Mouse (Mus musculus) CH12.LX (cell line): ENCODE results near the gene Anxa1. TPM values are rescaled to one million over a fixed set of nuclear protein-coding genes. Genes with fewer than 3 reads are reported as not detected.
A peak's percentile ranks its signal among the peaks of the same experiment; 100 is the strongest.

Experiments
- DNase-seq: peaks from one replicate; pipeline ENCODE4 v3.0.0-alpha.2; 2013; ENCODE audit errors: extremely low read depth
- H3K27ac ChIP-seq: 2 replicates; pipeline ENCODE4 v1.5.1; 2012; ENCODE audit warnings: low read depth, mild to moderate bottlenecking, control low read depth, moderate library complexity; ENCODE audit not compliant: insufficient read depth
- H3K27me3 ChIP-seq: replicated peaks from 2 replicates; pipeline ENCODE3; 2012; ENCODE audit warnings: inconsistent platforms
- H3K36me3 ChIP-seq, 2 experiments: replicated peaks in 1 of 2; 2 replicates each; pipeline versions ENCODE3 to v1.6.1; 2012; ENCODE audit warnings: inconsistent platforms in 1 of 2, low read length in 1 of 2, mild to moderate bottlenecking in 1 of 2, mixed read lengths in 1 of 2, moderate library complexity in 1 of 2; ENCODE audit not compliant: control insufficient read depth in 1 of 2, insufficient read depth in 1 of 2
- H3K4me1 ChIP-seq, 2 experiments: 2 replicates each; pipeline ENCODE4 v1.6.1; 2012; ENCODE audit warnings: inconsistent platforms in 1 of 2, moderate library complexity in 1 of 2; ENCODE audit not compliant: insufficient read depth in 2 of 2, control insufficient read depth in 1 of 2
- H3K4me2 ChIP-seq: 2 replicates; pipeline ENCODE4 v1.6.1; 2012; ENCODE audit warnings: low read depth, mild to moderate bottlenecking, control low read depth; ENCODE audit not compliant: poor library complexity, insufficient read depth, severe bottlenecking
- H3K4me3 ChIP-seq, 3 experiments: fragments of 150-350 bp in 1 of 3; sonication (generic) in 1 of 3; replicated peaks in 1 of 3; 2 replicates each; pipeline versions ENCODE3 to v1.5.1; 2011 to 2012; ENCODE audit warnings: low read depth in 2 of 3, low read length in 2 of 3, mild to moderate bottlenecking in 2 of 3, moderate library complexity in 2 of 3, control low read depth in 1 of 3, improper control_type of control experiment in 1 of 3, inconsistent platforms in 1 of 3, mixed read lengths in 1 of 3; ENCODE audit not compliant: poor library complexity in 1 of 3
- H3K79me2 ChIP-seq: replicated peaks from 2 replicates; pipeline ENCODE4 v1.6.1; 2012; ENCODE audit warnings: mild to moderate bottlenecking, moderate library complexity; ENCODE audit not compliant: control insufficient read depth, poor library complexity, insufficient read depth, severe bottlenecking; ENCODE audit errors: extremely low read depth
- H3K9ac ChIP-seq: 2 replicates; pipeline ENCODE4 v1.6.1; 2012; ENCODE audit warnings: low read depth, mild to moderate bottlenecking, control low read depth, moderate library complexity; ENCODE audit not compliant: insufficient read depth
- H3K9me3 ChIP-seq: replicated peaks from 2 replicates; pipeline ENCODE3; 2012; ENCODE audit warnings: low read length, inconsistent platforms, mixed read lengths
- BHLHE40 ChIP-seq: IDR thresholded peaks from 2 replicates; pipeline ENCODE4 v1.6.1; 2011; ENCODE audit warnings: mild to moderate bottlenecking, low read depth, low read length, improper control_type of control experiment
- CHD1 ChIP-seq: IDR thresholded peaks from 2 replicates; pipeline ENCODE4 v1.6.1; 2012; ENCODE audit warnings: low read depth, low read length, improper control_type of control experiment, inconsistent platforms
- CTCF ChIP-seq, 2 experiments: IDR thresholded peaks in 1 of 2; conservative IDR thresholded peaks in 1 of 2; 2 replicates each; pipeline ENCODE4 v1.5.1; 2011 to 2012; ENCODE audit warnings: low read depth in 2 of 2, low read length in 2 of 2, improper control_type of control experiment in 1 of 2, inconsistent platforms in 1 of 2, mild to moderate bottlenecking in 1 of 2, moderate library complexity in 1 of 2
- ELF1 ChIP-seq: IDR thresholded peaks from 2 replicates; pipeline ENCODE4 v1.6.1; 2014; ENCODE audit warnings: low read depth, mild to moderate bottlenecking, inconsistent platforms, low read length, improper control_type of control experiment
- EP300 ChIP-seq: IDR thresholded peaks from 2 replicates; pipeline ENCODE4 v1.6.1; 2011; ENCODE audit warnings: low read length, improper control_type of control experiment
- GABPA ChIP-seq: IDR thresholded peaks from 2 replicates; pipeline ENCODE4 v1.6.1; 2012; ENCODE audit warnings: low read depth, low read length, improper control_type of control experiment, inconsistent platforms; ENCODE audit not compliant: insufficient replicate concordance
- IRF4 ChIP-seq: IDR thresholded peaks from 2 replicates; pipeline ENCODE4 v1.6.1; 2014; ENCODE audit warnings: low read depth, mild to moderate bottlenecking, inconsistent platforms, low read length, improper control_type of control experiment
- MAFK ChIP-seq: IDR thresholded peaks from 2 replicates; pipeline ENCODE4 v1.6.1; 2011; ENCODE audit warnings: low read length, improper control_type of control experiment; ENCODE audit not compliant: insufficient replicate concordance
- MAZ ChIP-seq: IDR thresholded peaks from 2 replicates; pipeline ENCODE4 v1.6.1; 2012; ENCODE audit warnings: low read depth, mild to moderate bottlenecking, inconsistent platforms, low read length, improper control_type of control experiment, moderate library complexity
- MEF2A ChIP-seq: IDR thresholded peaks from 2 replicates; pipeline ENCODE4 v1.6.1; 2014; ENCODE audit warnings: low read depth, mild to moderate bottlenecking, inconsistent platforms, low read length, improper control_type of control experiment, borderline replicate concordance
- NELFE ChIP-seq: IDR thresholded peaks from 2 replicates; pipeline ENCODE4 v1.6.1; 2011; ENCODE audit warnings: low read depth, low read length, improper control_type of control experiment
- POLR2A ChIP-seq: IDR thresholded peaks from 2 replicates; pipeline ENCODE4 v1.6.1; 2011; ENCODE audit warnings: low read depth, mild to moderate bottlenecking, improper control_type of control experiment, low read length
- RAD21 ChIP-seq: IDR thresholded peaks from 2 replicates; pipeline ENCODE4 v1.6.1; 2011; ENCODE audit warnings: low read depth, mild to moderate bottlenecking, low read length, improper control_type of control experiment, moderate library complexity
- RCOR1 ChIP-seq: conservative IDR thresholded peaks from 2 replicates; pipeline ENCODE4 v1.6.1; 2012; ENCODE audit warnings: low read depth, mild to moderate bottlenecking, inconsistent platforms, low read length, improper control_type of control experiment
- SMC3 ChIP-seq: IDR thresholded peaks from 2 replicates; pipeline ENCODE4 v1.6.1; 2011; ENCODE audit warnings: low read depth, low read length, improper control_type of control experiment
- TCF12 ChIP-seq: IDR thresholded peaks from 2 replicates; pipeline ENCODE4 v1.6.1; 2014; ENCODE audit warnings: low read depth, mild to moderate bottlenecking, inconsistent platforms, low read length, improper control_type of control experiment
- UBTF ChIP-seq: IDR thresholded peaks from 2 replicates; pipeline ENCODE4 v1.6.1; 2012; ENCODE audit warnings: low read depth, mild to moderate bottlenecking, inconsistent platforms, low read length, improper control_type of control experiment, moderate library complexity
- USF1 ChIP-seq: IDR thresholded peaks from 2 replicates; pipeline ENCODE4 v1.6.1; 2014; ENCODE audit warnings: low read depth, mild to moderate bottlenecking, inconsistent platforms, low read length, improper control_type of control experiment
- ZC3H11A ChIP-seq: IDR thresholded peaks from 2 replicates; pipeline ENCODE4 v1.6.1; 2012; ENCODE audit warnings: low read depth, mild to moderate bottlenecking, inconsistent platforms, low read length, improper control_type of control experiment
- ZKSCAN1 ChIP-seq: IDR thresholded peaks from 2 replicates; pipeline ENCODE4 v1.6.1; 2012; ENCODE audit warnings: low read depth, inconsistent platforms, low read length, improper control_type of control experiment, borderline replicate concordance
- ZMIZ1 ChIP-seq: IDR thresholded peaks from 2 replicates; pipeline ENCODE4 v1.6.1; 2012; ENCODE audit warnings: low read depth, mild to moderate bottlenecking, inconsistent platforms, low read length, improper control_type of control experiment
- ZNF384 ChIP-seq: IDR thresholded peaks from 2 replicates; pipeline ENCODE4 v1.6.1; 2012; ENCODE audit warnings: low read depth, low read length, improper control_type of control experiment, inconsistent platforms
- dilution Hi-C: fragments of 300-500 bp; cut with MboI; formaldehyde crosslinking; loops from 2 replicates; pipeline ENCODE4 v1.14.3; 2020; ENCODE audit warnings: low sequenced_read_pairs; ENCODE audit not compliant: extremely low pct_unique_long_range_greater_than_20kb, extremely low pct_ligation_motif_present
- in situ Hi-C: fragments of 300-500 bp; cut with MboI; formaldehyde crosslinking; loops from 3 replicates; pipeline ENCODE4 v1.14.3; 2019; ENCODE audit warnings: low sequenced_read_pairs, low pct_ligation_motif_present, low pct_unique_long_range_greater_than_20kb, mixed read lengths
- polyA plus RNA-seq: library from polyadenylated mRNA; unstranded; fragments of >175 nt; gene quantifications from 2 replicates; pipeline ENCODE4 v1.2.1, GENCODE M21; 2012; ENCODE audit warnings: low read depth; ENCODE audit not compliant: insufficient read length
- total RNA-seq, 2 experiments: library from RNA; depleted of rRNA; stranded (reverse); fragments of 300-350 nt in 1 of 2; fragments of >200 nt in 1 of 2; gene quantifications; 2 replicates each; pipeline ENCODE4 v1.2.3; 2012 to 2014

Gene Anxa1
- total and polyA plus RNA-seq, 3 experiments: 3.9 to 24.9 (median 13.2) TPM

DNA sequence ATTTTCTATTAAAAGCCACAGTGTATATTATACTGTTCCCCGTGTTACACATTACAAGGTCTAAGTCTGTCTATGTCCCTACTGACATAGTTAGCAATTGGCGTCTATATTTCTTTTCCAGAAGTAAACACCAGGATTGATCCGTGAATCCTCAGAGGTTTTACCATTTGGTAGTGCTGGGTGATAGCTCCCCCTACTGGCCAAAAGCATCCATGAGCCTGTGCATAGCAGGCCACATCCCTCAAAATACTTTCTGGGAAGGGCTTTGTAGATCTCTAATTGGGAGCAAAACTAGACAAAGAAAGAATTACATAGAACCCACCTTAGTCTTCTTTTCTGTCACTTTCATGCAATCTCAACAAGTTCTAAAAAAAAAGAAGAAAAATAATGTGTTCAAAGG lies 43.8 kb upstream of the Anxa1 start:
- DNase-seq: peak; percentile 66
- Histone ChIP-seq H3K4me3 (no peak overlapping the region), H3K4me1 (no peaks in the 10 kb centered on the region), H3K27ac (no peak overlapping the region), H3K9me3 (no peaks in the 10 kb centered on the region), H3K27me3 (no peaks in the 10 kb centered on the region), H3K9ac (no peak overlapping the region), H3K4me2 (no peak overlapping the region; the same call in 1 of the 2 replicates), H3K36me3 (no peaks in the 10 kb centered on the region), H3K79me2 (no peaks in the 10 kb centered on the region)
- in situ Hi-C loops: loop anchor here (25.0 kb wide), 1 partner anchor 328 kb away; no protein-coding TSS in a partner anchor
- no peak for TF ChIP-seq BHLHE40
- peak; percentile 36; the same call in 1 of the 2 replicates for TF ChIP-seq ZC3H11A
- no peak for TF ChIP-seq ELF1
- TF ChIP-seq ZMIZ1: no peak
- TF ChIP-seq CTCF (conservative IDR thresholded peaks at IDR 0.05 in 1 of 2, IDR thresholded peaks at IDR 0.05 in 1 of 2; ENCODE audit: low read depth in 2 of 2, low read length in 2 of 2): peak; percentile 83 to 89
- no peak for TF ChIP-seq EP300
- TF ChIP-seq ZKSCAN1: no peak
- peak; percentile 85 for TF ChIP-seq RAD21
- TF ChIP-seq POLR2A: no peak
- peak; percentile 90 for TF ChIP-seq SMC3
- dilution Hi-C loops: no loop called here

DNA sequence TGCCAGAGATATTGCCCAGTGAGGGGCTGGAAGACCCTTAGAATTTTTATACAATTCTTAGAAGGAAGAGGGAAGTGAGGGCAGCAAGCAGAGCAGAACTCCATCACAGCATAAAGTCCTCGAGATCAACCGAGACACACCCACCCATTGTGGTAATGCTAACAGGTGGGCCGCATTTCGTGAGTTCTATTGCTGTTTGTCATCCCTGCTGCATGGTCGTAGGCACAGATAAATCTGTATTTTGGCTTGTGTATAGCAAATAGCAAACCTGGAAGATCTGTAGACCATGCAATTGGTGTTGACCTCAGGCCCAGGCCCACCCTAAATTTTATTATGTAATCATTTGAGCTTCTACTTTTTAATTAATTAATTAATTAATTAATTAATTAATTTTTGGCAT lies 43.2 kb upstream of the Anxa1 start:
- H3K9me3 ChIP-seq: no peaks in the 10 kb centered on the region

DNA sequence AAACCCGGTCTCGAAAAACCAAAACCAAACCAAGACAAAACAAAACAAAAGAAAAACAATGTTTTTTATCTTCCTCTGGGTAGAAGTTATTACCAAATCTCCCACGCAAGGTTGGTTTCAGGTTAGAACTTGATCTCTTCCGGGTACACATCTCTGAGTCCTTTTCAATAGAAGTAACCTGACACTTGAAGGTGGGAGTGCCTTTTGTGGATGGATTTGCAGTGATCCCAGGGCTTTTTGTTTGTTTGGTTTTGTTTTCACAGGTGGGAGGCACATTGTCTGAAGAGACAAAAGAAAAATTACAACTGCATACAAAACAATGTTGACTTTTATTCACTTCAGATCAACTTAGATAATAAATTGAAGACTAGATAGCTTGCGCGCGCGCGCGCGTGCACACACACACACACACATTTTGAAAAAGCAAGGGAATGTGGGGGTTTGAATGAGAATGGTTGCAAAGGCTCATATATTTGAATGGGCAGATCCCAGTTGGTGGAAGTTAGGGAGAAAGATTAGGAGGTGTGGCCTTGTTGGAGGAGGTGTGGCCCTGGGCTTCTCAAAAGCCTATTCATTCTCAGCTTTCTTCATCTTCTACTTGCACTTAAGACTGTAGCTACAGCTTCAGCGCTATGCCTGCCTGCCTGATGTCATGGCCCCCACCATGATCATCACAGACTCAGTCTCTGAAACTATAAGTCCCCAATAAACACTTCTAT lies 35.9 kb upstream of the Anxa1 start:
- Histone ChIP-seq H3K4me3 (no peak overlapping the region), H3K27ac (no peak overlapping the region), H3K36me3 (no peaks in the 10 kb centered on the region), H3K79me2 (no peaks in the 10 kb centered on the region)
- no peak for TF ChIP-seq ELF1
- no peak for TF ChIP-seq UBTF
- TF ChIP-seq POLR2A: no peak
- TF ChIP-seq MAZ: no peak
- TF ChIP-seq CTCF (conservative IDR thresholded peaks at IDR 0.05 in 1 of 2, IDR thresholded peaks at IDR 0.05 in 1 of 2; ENCODE audit: low read depth in 2 of 2, low read length in 2 of 2): no peak
- TF ChIP-seq ZKSCAN1: no peak
- TF ChIP-seq USF1: no peak
- no peak for TF ChIP-seq MAFK
- no peak for TF ChIP-seq TCF12
- no peak for TF ChIP-seq IRF4
- TF ChIP-seq CHD1: no peak
- TF ChIP-seq, all 38 proteins: peak for 0
- in situ Hi-C loops (loop anchor here (25.0 kb wide), 1 partner anchor 336 kb away; no protein-coding TSS in a partner anchor), dilution Hi-C loops (no loop called here)
- H3K9ac ChIP-seq: no peak overlapping the region
- H3K4me2 ChIP-seq: no peak overlapping the region
- H3K27me3 ChIP-seq: no peaks in the 10 kb centered on the region
- no peak for DNase-seq
- H3K9me3 ChIP-seq: no peaks in the 10 kb centered on the region
- peaks cover 4 to 9% of the 10 kb centered on the region in 2 experiments for H3K4me1 ChIP-seq

More for the DNA sequence above, 43.2 kb upstream of the Anxa1 start:
- no peak overlapping the region for H3K4me2 ChIP-seq
- no peak overlapping the region for H3K4me3 ChIP-seq
- no peak overlapping the region for H3K9ac ChIP-seq
- H3K79me2 ChIP-seq: no peaks in the 10 kb centered on the region
- H3K27ac ChIP-seq: no peak overlapping the region
- TF ChIP-seq ZNF384: no peak
- TF ChIP-seq CTCF (conservative IDR thresholded peaks at IDR 0.05 in 1 of 2, IDR thresholded peaks at IDR 0.05 in 1 of 2; ENCODE audit: low read depth in 2 of 2, low read length in 2 of 2): no peak
- TF ChIP-seq RCOR1: no peak
- no peak for TF ChIP-seq MEF2A
- TF ChIP-seq UBTF: no peak
- no peak for TF ChIP-seq NELFE
- no peak for TF ChIP-seq ZC3H11A
- TF ChIP-seq GABPA: no peak
- no peaks in the 10 kb centered on the region for H3K4me1 ChIP-seq
- H3K27me3 ChIP-seq: no peaks in the 10 kb centered on the region
- dilution Hi-C loops: no loop called here
- DNase-seq: no peak
- no peaks in the 10 kb centered on the region for H3K36me3 ChIP-seq
- in situ Hi-C loops: loop anchor here (25.0 kb wide), 1 partner anchor 328 kb away; no protein-coding TSS in a partner anchor
